Mouse (Mus musculus) liver, embryonic 15.5 days (tissue): ENCODE data around the gene Pdia2. TPM values are rescaled to one million over a fixed set of nuclear protein-coding genes. Genes with fewer than 3 reads are reported as not detected.

ENCODE experiments used
- ATAC-seq: fragments of 200-750 bp; cut with Nextera tagmentation; 2 replicates; pipeline ENCODE4 v1.8.0; 2017; ENCODE audit warnings: moderate number of reproducible peaks, mild to moderate bottlenecking, moderate library complexity; ENCODE audit not compliant: insufficient read depth
- H3K27ac ChIP-seq: fragments of 300-500 bp; sonication (generic); replicated peaks from 2 replicates; pipeline ENCODE4 v1.5.1; 2015; ENCODE audit warnings: mild to moderate bottlenecking, inconsistent platforms
- H3K27me3 ChIP-seq: fragments of 300-500 bp; sonication (generic); 2 replicates; pipeline ENCODE4 v1.6.1; 2015; ENCODE audit warnings: mild to moderate bottlenecking, inconsistent platforms
- H3K36me3 ChIP-seq: fragments of 300-500 bp; sonication (generic); replicated peaks from 2 replicates; pipeline ENCODE4 v1.6.1; 2015; ENCODE audit warnings: moderate library complexity, mild to moderate bottlenecking, inconsistent platforms
- H3K4me1 ChIP-seq: fragments of 300-500 bp; sonication (generic); replicated peaks from 2 replicates; pipeline ENCODE4 v1.6.1; 2015; ENCODE audit warnings: inconsistent platforms
- H3K4me2 ChIP-seq: fragments of 300-500 bp; sonication (generic); 2 replicates; pipeline ENCODE4 v1.6.1; 2015; ENCODE audit warnings: moderate library complexity, mild to moderate bottlenecking, inconsistent platforms
- H3K4me3 ChIP-seq: fragments of 300-500 bp; sonication (generic); replicated peaks from 2 replicates; pipeline ENCODE4 v1.5.1; 2015; ENCODE audit warnings: mild to moderate bottlenecking, inconsistent platforms
- H3K9ac ChIP-seq: fragments of 300-500 bp; sonication (generic); 2 replicates; pipeline ENCODE4 v1.6.1; 2015; ENCODE audit warnings: moderate library complexity, mild to moderate bottlenecking, inconsistent platforms
- H3K9me3 ChIP-seq: fragments of 300-500 bp; sonication (generic); replicated peaks from 2 replicates; pipeline ENCODE4 v1.6.1; 2016; ENCODE audit warnings: inconsistent platforms
- WGBS: fragments of 180-500 bp; shearing (Covaris S2); methylation state at CpG from one replicate; pipeline ENCODE4 v1.1.7; 2015; ENCODE audit warnings: mixed read lengths; ENCODE audit not compliant: insufficient replicate concordance; 5-methylcytosine and 5-hydroxymethylcytosine counted together
- polyA plus RNA-seq: library from polyadenylated mRNA; unstranded; fragments of >200 nt; fragmentation: Nextera tagmentation; extraction: Ambion mirVana; gene quantifications from 2 replicates; pipeline ENCODE4 v1.2.1, GENCODE M21; 2015

The Pdia2 gene
- polyA plus RNA-seq, 1 experiment from 2014 or later: 75.1 TPM

DNA sequence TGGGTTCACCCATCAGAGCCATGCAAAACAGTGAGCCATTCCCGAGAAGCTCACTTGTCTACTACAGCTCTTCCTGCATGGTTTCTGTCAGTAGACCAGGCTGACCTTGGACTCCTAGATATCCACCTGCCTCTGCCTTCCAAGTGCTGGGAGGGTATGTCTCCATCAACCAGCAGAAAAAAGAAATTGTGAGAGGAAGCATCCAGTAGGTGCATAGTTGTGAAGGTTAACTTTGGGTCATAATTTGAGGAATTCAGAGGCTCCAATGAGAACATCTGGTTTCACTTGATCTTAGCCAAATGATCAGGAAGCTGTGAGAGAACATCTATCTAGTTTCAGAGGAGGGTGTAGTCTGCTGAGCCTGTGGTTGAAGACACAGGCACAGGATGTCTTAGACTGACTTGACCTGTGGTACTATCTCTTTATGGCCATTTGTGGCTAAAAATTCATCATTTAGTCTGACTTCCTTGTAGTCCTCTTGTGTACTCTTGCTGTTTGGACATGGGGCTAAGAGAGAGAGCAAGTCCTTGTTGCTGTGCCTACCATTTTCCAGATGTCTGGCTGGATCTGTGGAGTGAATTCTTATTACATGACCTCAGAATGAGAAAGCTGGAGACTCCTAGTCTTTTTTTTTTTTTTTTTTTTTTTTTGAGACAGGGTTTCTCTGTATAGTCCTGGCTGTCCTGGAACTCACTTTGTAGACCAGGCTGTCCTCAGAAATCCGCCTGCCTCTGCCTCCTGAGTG is 46.8 kb downstream of the Pdia2 start:
- H3K4me2 ChIP-seq: no peak overlapping the region
- no peaks in the 10 kb centered on the region for H3K27me3 ChIP-seq
- H3K36me3 ChIP-seq: peaks cover 64% of the 10 kb centered on the region
- no peak overlapping the region for H3K4me3 ChIP-seq
- no peak overlapping the region for H3K9ac ChIP-seq
- no peak overlapping the region for H3K27ac ChIP-seq
- no peak for ATAC-seq
- H3K9me3 ChIP-seq: no peaks in the 10 kb centered on the region
- H3K4me1 ChIP-seq: no peaks in the 10 kb centered on the region
- 68% methylated on average over 2 of the region's 2 CpGs for WGBS

DNA sequence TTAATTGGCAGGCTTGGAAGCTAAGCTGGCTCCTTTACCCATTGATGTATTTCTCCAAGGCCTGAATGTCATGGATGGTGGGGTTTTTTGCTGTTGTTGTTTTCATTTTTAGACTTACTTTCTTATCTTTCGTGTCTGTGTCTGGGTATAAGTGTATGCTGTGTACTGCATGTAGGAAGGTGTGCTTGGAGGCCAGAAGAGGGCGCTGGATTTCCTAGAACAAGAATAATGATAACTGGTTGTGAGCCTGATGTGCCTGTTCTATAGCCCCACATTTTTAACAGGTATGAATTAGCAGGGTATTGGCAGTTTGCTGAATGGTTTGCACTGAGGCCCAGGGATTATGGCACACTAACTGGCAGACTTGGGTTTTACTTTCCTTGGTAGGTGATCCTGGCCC is 49.8 kb downstream of the Pdia2 start:
- H3K27me3 ChIP-seq: no peaks in the 10 kb centered on the region
- H3K36me3 ChIP-seq: peaks cover 73% of the 10 kb centered on the region
- H3K27ac ChIP-seq: no peak overlapping the region
- no peaks in the 10 kb centered on the region; the same call in 1 of the 2 replicates for H3K4me1 ChIP-seq
- ATAC-seq: no peak
- H3K9me3 ChIP-seq: no peaks in the 10 kb centered on the region
- H3K9ac ChIP-seq: no peak overlapping the region
- no peak overlapping the region for H3K4me2 ChIP-seq
- no peak overlapping the region for H3K4me3 ChIP-seq
- WGBS: 66% methylated on average over 2 of the region's 2 CpGs

Other genes starting within 250 kb of the Pdia2 start
- gene A930017K11Rik, start 246.5 kb downstream of the Pdia2 start, polyA plus RNA-seq: 0.23 and 0.37 TPM in 2 replicates
- 9.7 and 11.4 TPM in 2 replicates for gene Capn15, start 213.3 kb downstream of the Pdia2 start, polyA plus RNA-seq
- gene Rab11fip3, start 129.5 kb downstream of the Pdia2 start, polyA plus RNA-seq: 2.1 and 2.3 TPM in 2 replicates
- gene Decr2, start 108.8 kb downstream of the Pdia2 start, polyA plus RNA-seq: 14.7 and 17.2 TPM in 2 replicates
- 34.6 and 35.5 TPM in 2 replicates for gene Nme4, start 103.5 kb downstream of the Pdia2 start, polyA plus RNA-seq
- gene Tmem8, start 85.8 kb downstream of the Pdia2 start, polyA plus RNA-seq: 1.5 and 1.7 TPM in 2 replicates
- gene Mrpl28, start 75.6 kb downstream of the Pdia2 start, polyA plus RNA-seq: 120 and 124 TPM in 2 replicates
- gene Axin1, start 60.4 kb downstream of the Pdia2 start, polyA plus RNA-seq: 7.1 and 9.1 TPM in 2 replicates
- 0.24 and 0.36 TPM in 2 replicates for gene Rgs11, start 3.9 kb upstream of the Pdia2 start, polyA plus RNA-seq
- 14.4 and 15.3 TPM in 2 replicates for gene Arhgdig, start 8.7 kb upstream of the Pdia2 start, polyA plus RNA-seq
- 16.4 and 18.3 TPM in 2 replicates for gene Fam234a, start 45.2 kb upstream of the Pdia2 start, polyA plus RNA-seq
- 28.9 and 29.0 TPM in 2 replicates for gene Luc7l, start 53.8 kb upstream of the Pdia2 start, polyA plus RNA-seq
- 0.03 and 0.05 TPM in 2 replicates for gene Neurl1b, start 215.7 kb upstream of the Pdia2 start, polyA plus RNA-seq